Comparison of ENCODE assay signal across 13 mouse cellular contexts in the genomic region with DNA sequence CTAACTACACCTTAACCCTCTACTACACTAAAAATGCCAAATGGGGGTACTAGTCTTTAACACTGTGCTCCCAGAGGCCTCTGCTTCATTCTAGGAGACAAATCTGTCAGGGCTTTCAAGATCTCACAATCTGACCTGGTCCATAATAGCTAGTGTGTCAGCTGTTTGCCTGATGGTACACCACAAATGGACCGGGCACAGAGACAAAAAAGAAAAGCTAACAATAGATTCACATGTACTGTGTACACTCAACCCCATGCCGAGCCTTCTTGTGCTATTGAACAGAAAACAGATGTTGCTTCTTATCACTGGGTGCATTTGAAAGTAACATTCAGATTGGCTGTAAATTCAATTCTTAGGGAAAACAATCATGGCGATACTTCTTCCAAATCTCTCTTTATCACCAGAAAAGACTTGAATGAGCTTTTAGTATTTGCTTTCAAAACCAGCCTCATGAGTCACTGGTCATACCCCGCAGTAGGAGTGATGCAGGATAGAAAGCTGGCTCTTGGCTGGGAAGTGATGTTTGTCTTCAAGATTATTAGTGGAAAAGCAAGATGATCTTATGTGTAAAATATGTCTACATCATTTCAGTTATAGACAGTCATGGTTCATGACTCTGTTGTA. TPM values are rescaled to one million over a fixed set of nuclear protein-coding genes. Genes with fewer than 3 reads are reported as not detected.
DNase-seq lines count a peak whose midpoint lies in the region; ATAC-seq lines count a peak whose summit lies in the region.
"Had no signal": no experiment of that assay in that cellular context is flagged by ENCODE, and none has a peak within 500 bp of the region (broad histone marks: within the 10 kb centered on the region; RNA-seq: fewer than 3 reads in every experiment).

No protein-coding gene starts in this region.

- peaks cover 92% of the 10 kb centered on the region for H3K36me3 ChIP-seq in heart, embryonic 13.5 days
- peaks cover 17% of the 10 kb centered on the region for H3K36me3 ChIP-seq in midbrain, embryonic 14.5 days (ENCODE audit: control insufficient read depth, insufficient read depth, low read length)

- H3K27ac ChIP-seq in heart, embryonic 13.5 days (replicated peaks), result peak overlapping the region; percentile 63
- H3K27ac ChIP-seq in midbrain, embryonic 14.5 days (replicated peaks; ENCODE audit: low read depth, low read length), result no peak overlapping the region
- H3K27ac ChIP-seq: limb, embryonic 12.5 days; liver, embryonic 15.5 days; macrophage had no signal

- no peak overlapping the region for H3K4me3 ChIP-seq in heart, embryonic 13.5 days
- no peak overlapping the region for H3K4me3 ChIP-seq in midbrain, embryonic 14.5 days (replicated peaks; ENCODE audit: low read depth, low read length)
- H3K4me3 ChIP-seq: limb, embryonic 12.5 days; liver, embryonic 15.5 days had no signal

- 34% methylated on average over 4 of the region's 4 CpGs for WGBS in heart, embryonic 13.5 days
- WGBS in midbrain, embryonic 14.5 days, result 57% methylated on average over 4 of the region's 4 CpGs

- ATAC-seq in heart, embryonic 13.5 days (ENCODE audit: extremely low read depth, insufficient number of reproducible peaks, low FRiP score, low TSS enrichment), result no peak
- no peak for ATAC-seq in midbrain, embryonic 14.5 days (ENCODE audit: low FRiP score, low TSS enrichment)

- no peak overlapping the region for H3K4me2 ChIP-seq in heart, embryonic 13.5 days
- H3K4me2 ChIP-seq in midbrain, embryonic 14.5 days (ENCODE audit: low read length), result no peak overlapping the region
- H3K4me2 ChIP-seq: limb, embryonic 12.5 days; liver, embryonic 15.5 days had no signal

- no peaks in the 10 kb centered on the region for H3K9me3 ChIP-seq in heart, embryonic 13.5 days
- no peaks in the 10 kb centered on the region for H3K9me3 ChIP-seq in midbrain, embryonic 14.5 days (ENCODE audit: control insufficient read depth, low read length)
- H3K9me3 ChIP-seq: limb, embryonic 12.5 days; liver, embryonic 15.5 days had no signal

- intact Hi-C loops in heart, postnatal 25 days (cut with DNase I), result no loop called here

- peaks cover 75% of the 10 kb centered on the region for H3K4me1 ChIP-seq in heart, embryonic 13.5 days
- H3K4me1 ChIP-seq in midbrain, embryonic 14.5 days (ENCODE audit: control insufficient read depth, insufficient read depth, low read length), result peaks cover 26% of the 10 kb centered on the region
- H3K4me1 ChIP-seq: limb, embryonic 12.5 days; liver, embryonic 15.5 days had no signal

- H3K27me3 ChIP-seq in heart, embryonic 13.5 days (replicated peaks), result no peaks in the 10 kb centered on the region
- H3K27me3 ChIP-seq in midbrain, embryonic 14.5 days (ENCODE audit: control insufficient read depth, insufficient read depth, low read length), result no peaks in the 10 kb centered on the region
- H3K27me3 ChIP-seq: limb, embryonic 12.5 days; liver, embryonic 15.5 days had no signal

- no peak overlapping the region for H3K9ac ChIP-seq in heart, embryonic 13.5 days
- H3K9ac ChIP-seq in midbrain, embryonic 14.5 days (replicated peaks; ENCODE audit: low read length), result no peak overlapping the region
- H3K9ac ChIP-seq: limb, embryonic 12.5 days; liver, embryonic 15.5 days had no signal

- peak; percentile 48 for DNase-seq in heart, adult 8-10 months (ENCODE audit: low spot score)
- no peak for DNase-seq in heart, postnatal 25 days (ENCODE audit: low spot score)
- DNase-seq in 3T3-L1 (ENCODE audit: low read depth, low spot score) (peak; percentile 90), MN1 (ENCODE audit: low spot score) (peak; percentile 66)
- no peak for DNase-seq in embryo, embryonic 10.5 days (ENCODE audit: low spot score)
- DNase-seq in right cerebral cortex, postnatal 36 days (ENCODE audit: low spot score in 2 of 2), result no peak
- DNase-seq in midbrain, embryonic 14.5 days, result no peak
- DNase-seq: adrenal gland, postnatal 25 days; kidney, adult 18-20 months had no signal

RNA-seq across cellular contexts. Expression of gene Meis1, which starts 30.0 kb away (rescaled TPM):
- total RNA-seq in heart, adult 8-10 months (2022), result 10 to 100 TPM; 27.9 to 32.8 (median 30.9) TPM
- total RNA-seq in heart, postnatal 25 days (2021), result 10 to 100 TPM; 26.5 to 31.4 TPM
- 65.4 and 68.5 TPM in 2 replicates for polyA plus RNA-seq in heart, embryonic 13.5 days (2015; fragmentation: Nextera tagmentation; extraction: Ambion mirVana)
- 33.4 and 51.7 TPM in 2 replicates for polyA plus RNA-seq in midbrain, embryonic 14.5 days (2014; fragmentation: Nextera tagmentation; extraction: Ambion mirVana)

Comparison
In these comparisons a context has a peak if more than half of its experiments do, and no peak if none do; other contexts are left out.
1. DNase-seq: peak in heart, adult 8-10 months (single experiment), 3T3-L1 (single experiment) and MN1 (single experiment); none in heart, postnatal 25 days (single experiment), embryo, embryonic 10.5 days (single experiment), right cerebral cortex, postnatal 36 days (0 of 2) and midbrain, embryonic 14.5 days (single experiment).